Mouse (Mus musculus) intestine, embryonic 16.5 days (tissue): Measurements from ENCODE around the gene Slc25a22. TPM values are rescaled to one million over a fixed set of nuclear protein-coding genes. Genes with fewer than 3 reads are reported as not detected.

Experiments
- ATAC-seq: fragments of 200-750 bp; cut with Nextera tagmentation; 2 replicates; pipeline ENCODE4 v1.8.0; 2017; ENCODE audit warnings: moderate TSS enrichment, moderate library complexity
- H3K27ac ChIP-seq: fragments of 300-500 bp; sonication (generic); 2 replicates; pipeline ENCODE4 v1.5.1; 2014; ENCODE audit warnings: mild to moderate bottlenecking, low read length
- H3K27me3 ChIP-seq: fragments of 300-500 bp; sonication (generic); replicated peaks from 2 replicates; pipeline ENCODE4 v1.6.1; 2014; ENCODE audit warnings: low read length, control low read depth, mixed read lengths; ENCODE audit not compliant: control insufficient read depth, insufficient read depth
- H3K36me3 ChIP-seq: fragments of 300-500 bp; sonication (generic); 2 replicates; pipeline ENCODE4 v1.6.1; 2014; ENCODE audit warnings: low read length, control low read depth; ENCODE audit not compliant: control insufficient read depth, insufficient read depth
- H3K4me1 ChIP-seq: fragments of 300-500 bp; sonication (generic); 2 replicates; pipeline ENCODE4 v1.6.1; 2014; ENCODE audit warnings: low read length, control low read depth, mixed read lengths; ENCODE audit not compliant: control insufficient read depth, insufficient read depth
- H3K4me2 ChIP-seq: fragments of 300-500 bp; sonication (generic); 2 replicates; pipeline ENCODE4 v1.6.1; 2014; ENCODE audit warnings: low read depth, low read length, control low read depth
- H3K4me3 ChIP-seq: fragments of 300-500 bp; sonication (generic); 2 replicates; pipeline ENCODE4 v1.5.1; 2014; ENCODE audit warnings: mild to moderate bottlenecking, low read length
- H3K9ac ChIP-seq: fragments of 300-500 bp; sonication (generic); 2 replicates; pipeline ENCODE4 v1.6.1; 2014; ENCODE audit warnings: low read depth, low read length
- H3K9me3 ChIP-seq: fragments of 300-500 bp; sonication (generic); 2 replicates; pipeline ENCODE4 v1.6.1; 2016; ENCODE audit warnings: low read length, control low read depth; ENCODE audit not compliant: control insufficient read depth
- WGBS: fragments of 180-500 bp; shearing (Covaris S2); extraction: QIAGEN DNeasy Blood & Tissue Kit; methylation state at CpG from one replicate; pipeline ENCODE4 v1.1.7; 2014; 5-methylcytosine and 5-hydroxymethylcytosine counted together
- polyA plus RNA-seq: library from polyadenylated mRNA; unstranded; fragments of >200 nt; fragmentation: Nextera tagmentation; extraction: Ambion mirVana; gene quantifications from 2 replicates; pipeline ENCODE4 v1.2.1, GENCODE M21; 2015

The Slc25a22 gene
- polyA plus RNA-seq, 1 experiment from 2014 or later, result 34.6 TPM

GRCm38 (mm10) chr7:141439811-141440210 is 2.1 kb upstream of the Slc25a22 start:
- peaks cover 37% of the 10 kb centered on the region for H3K4me1 ChIP-seq
- ATAC-seq, result no peak
- no peaks in the 10 kb centered on the region for H3K9me3 ChIP-seq
- 95% methylated on average over 11 of the region's 11 CpGs for WGBS
- no peak overlapping the region for H3K4me3 ChIP-seq
- no peak overlapping the region for H3K27ac ChIP-seq
- no peaks in the 10 kb centered on the region for H3K27me3 ChIP-seq
- H3K4me2 ChIP-seq, result no peak overlapping the region
- no peak overlapping the region for H3K9ac ChIP-seq
- H3K36me3 ChIP-seq, result peaks cover 5% of the 10 kb centered on the region; the same call in 1 of the 2 replicates

DNA sequence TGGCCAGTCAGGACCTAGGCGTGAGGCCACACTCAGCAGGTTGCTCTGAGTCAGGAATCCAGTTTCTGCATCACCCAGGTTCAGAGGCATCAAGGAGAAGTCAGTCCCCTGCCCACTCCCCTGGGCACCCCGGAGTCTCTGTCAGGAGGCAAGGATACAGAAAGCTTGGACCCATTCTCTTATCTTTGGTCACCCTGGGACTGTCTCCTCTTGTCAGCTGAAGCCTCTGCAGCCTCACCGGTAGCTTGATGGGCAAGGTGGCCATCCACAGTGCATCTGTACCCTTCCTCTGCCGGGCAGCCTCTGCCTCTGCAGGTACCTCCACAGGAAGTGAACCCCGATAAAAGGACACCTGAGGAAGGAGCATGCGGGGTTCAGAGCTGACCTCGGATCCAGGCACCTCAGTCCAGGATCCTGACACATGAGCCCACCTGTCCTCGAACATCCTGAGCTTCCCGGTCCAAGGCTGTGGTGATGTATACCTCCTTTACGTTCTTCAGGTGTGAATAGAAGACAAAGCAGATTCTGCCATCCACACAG is 1.5 kb upstream of the Slc25a22 start:
- 95% methylated on average over 10 of the region's 10 CpGs for WGBS
- no peak for ATAC-seq
- peaks cover 42% of the 10 kb centered on the region for H3K4me1 ChIP-seq

GRCm38 (mm10) chr7:141438201-141438968 is 693 bp upstream of the Slc25a22 start:
- no peaks in the 10 kb centered on the region for H3K27me3 ChIP-seq
- ATAC-seq, result no peak
- peaks cover 9% of the 10 kb centered on the region for H3K36me3 ChIP-seq
- no peak overlapping the region for H3K4me3 ChIP-seq
- no peak overlapping the region for H3K4me2 ChIP-seq
- H3K9me3 ChIP-seq, result no peaks in the 10 kb centered on the region
- no peak overlapping the region; the same call in 1 of the 2 replicates for H3K9ac ChIP-seq
- no peak overlapping the region for H3K27ac ChIP-seq
- 90% methylated on average over 12 of the region's 12 CpGs for WGBS
- peaks cover 44% of the 10 kb centered on the region for H3K4me1 ChIP-seq

More for the DNA sequence above, 1.5 kb upstream of the Slc25a22 start:
- Histone ChIP-seq H3K9ac (no peak overlapping the region), H3K4me3 (no peak overlapping the region), H3K27ac (no peak overlapping the region), H3K4me2 (no peak overlapping the region), H3K36me3 (peaks cover 5% of the 10 kb centered on the region; the same call in 1 of the 2 replicates), H3K27me3 (no peaks in the 10 kb centered on the region), H3K9me3 (no peaks in the 10 kb centered on the region)

GRCm38 (mm10) chr7:141436523-141436892 is 1.2 kb downstream of the Slc25a22 start:
- Histone ChIP-seq H3K9ac (peak overlapping the region; percentile 85), H3K27ac (peak overlapping the region; percentile 43), H3K4me1 (peaks cover 31% of the 10 kb centered on the region), H3K4me2 (peak overlapping the region; percentile 94), H3K27me3 (no peaks in the 10 kb centered on the region), H3K4me3 (peak overlapping the region; percentile 75), H3K36me3 (peaks cover 15% of the 10 kb centered on the region), H3K9me3 (no peaks in the 10 kb centered on the region)
- ATAC-seq, result no peak
- 48% methylated on average over 2 of the region's 2 CpGs for WGBS

DNA sequence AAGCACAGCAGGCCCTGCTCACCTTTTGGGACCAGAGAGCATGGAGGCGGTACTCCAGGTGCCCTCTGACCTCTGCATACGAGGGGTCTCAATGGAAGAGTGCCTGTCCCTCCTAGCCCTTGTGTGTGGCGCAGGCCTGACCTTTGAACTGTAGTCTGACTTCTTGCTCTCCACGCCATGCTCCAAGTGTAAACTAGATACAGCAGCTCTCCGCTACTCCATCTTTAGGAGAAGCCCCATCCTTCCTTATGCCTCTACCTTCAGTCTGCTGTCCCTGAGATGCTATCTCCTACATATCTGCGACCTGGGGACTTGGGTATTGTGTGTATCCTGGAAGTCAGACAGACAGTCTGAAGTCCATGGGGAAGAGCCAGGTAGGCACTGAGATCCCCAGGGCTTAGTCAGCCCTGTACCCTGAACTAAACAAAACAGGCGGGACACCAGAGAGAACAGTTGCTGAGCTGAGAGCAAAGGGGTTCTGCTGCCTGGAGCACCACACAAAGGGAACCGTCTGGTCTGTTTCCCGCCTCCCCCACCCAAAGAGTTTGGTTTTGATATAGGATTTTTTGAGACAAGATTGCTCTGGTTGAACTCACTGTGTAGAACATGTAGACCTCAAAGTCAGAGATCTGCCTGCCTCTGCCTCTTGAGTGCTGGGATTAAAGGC is 1.7 kb downstream of the Slc25a22 start:
- ATAC-seq, result no peak
- Histone ChIP-seq H3K4me3 (no peak overlapping the region), H3K9ac (peak overlapping the region; percentile 85; the same call in 1 of the 2 replicates), H3K27me3 (no peaks in the 10 kb centered on the region), H3K36me3 (peaks cover 18% of the 10 kb centered on the region), H3K9me3 (no peaks in the 10 kb centered on the region), H3K4me1 (peaks cover 31% of the 10 kb centered on the region), H3K27ac (peak overlapping the region; percentile 48), H3K4me2 (peak overlapping the region; percentile 94)
- 73% methylated on average over 9 of the region's 9 CpGs for WGBS

DNA sequence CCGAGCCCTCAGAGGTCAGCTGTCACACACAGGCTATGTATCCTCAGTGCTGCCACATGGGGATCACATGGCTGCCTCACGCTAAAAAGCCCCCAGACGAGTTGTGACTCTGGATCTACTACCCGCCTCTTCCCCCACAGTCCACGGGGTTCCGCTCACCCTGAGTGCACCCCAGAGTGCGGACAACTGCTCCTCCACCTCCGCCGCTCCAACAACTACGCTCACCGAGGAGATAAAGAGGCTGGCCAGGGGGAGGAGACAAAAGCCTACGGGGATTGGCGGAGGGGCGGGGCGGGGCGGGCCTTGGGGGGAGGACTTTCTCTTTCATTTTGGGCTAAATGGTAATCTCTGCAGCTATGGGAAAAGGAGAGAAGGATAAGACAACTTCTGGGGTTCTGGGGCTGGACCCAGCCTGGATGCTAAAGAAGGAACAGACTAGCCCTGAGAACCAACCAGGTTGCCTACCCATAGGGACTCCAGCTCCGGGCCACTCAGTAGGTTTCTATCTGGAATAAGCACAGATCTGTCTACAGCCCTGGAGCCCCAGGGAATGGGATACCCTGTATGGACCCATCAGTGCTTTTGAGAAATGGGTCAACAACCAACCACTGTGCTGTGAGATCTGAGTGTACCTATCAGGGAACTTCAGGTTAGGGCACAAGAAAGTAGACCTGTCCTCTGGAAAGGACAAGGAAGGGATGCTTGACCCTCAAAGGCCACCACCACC is 2.4 kb downstream of the Slc25a22 start:
- H3K4me1 ChIP-seq, result peaks cover 33% of the 10 kb centered on the region
- H3K36me3 ChIP-seq, result peaks cover 25% of the 10 kb centered on the region
- 6% methylated on average over 17 of the region's 17 CpGs for WGBS
- peak overlapping the region; percentile 48 for H3K27ac ChIP-seq
- ATAC-seq, result peak; percentile 41
- H3K9ac ChIP-seq, result peak overlapping the region; percentile 66
- peak overlapping the region; percentile 53 for H3K4me3 ChIP-seq
- peak overlapping the region; percentile 85 for H3K4me2 ChIP-seq
- H3K9me3 ChIP-seq, result no peaks in the 10 kb centered on the region
- no peaks in the 10 kb centered on the region for H3K27me3 ChIP-seq

GRCm38 (mm10) chr7:141434464-141434863 is 3.2 kb downstream of the Slc25a22 start:
- peak overlapping the region; percentile 85 for H3K4me2 ChIP-seq
- no peak for ATAC-seq
- peak overlapping the region; percentile 66 for H3K9ac ChIP-seq
- H3K27ac ChIP-seq, result peak overlapping the region; percentile 5
- H3K9me3 ChIP-seq, result no peaks in the 10 kb centered on the region
- H3K4me3 ChIP-seq, result peak overlapping the region; percentile 53
- 19% methylated on average over 8 of the region's 8 CpGs for whole genome bisulfite sequencing
- peaks cover 40% of the 10 kb centered on the region for H3K4me1 ChIP-seq
- peaks cover 26% of the 10 kb centered on the region for H3K36me3 ChIP-seq
- H3K27me3 ChIP-seq, result no peaks in the 10 kb centered on the region

GRCm38 (mm10) chr7:141433517-141434400 is 3.9 kb downstream of the Slc25a22 start:
- no peak overlapping the region for H3K27ac ChIP-seq
- peak overlapping the region; percentile 66 for H3K9ac ChIP-seq
- H3K27me3 ChIP-seq, result no peaks in the 10 kb centered on the region
- peaks cover 26% of the 10 kb centered on the region for H3K36me3 ChIP-seq
- peak overlapping the region; percentile 85 for H3K4me2 ChIP-seq
- no peaks in the 10 kb centered on the region for H3K9me3 ChIP-seq
- peak overlapping the region; percentile 53 for H3K4me3 ChIP-seq
- WGBS, result 74% methylated on average over 15 of the region's 15 CpGs
- H3K4me1 ChIP-seq, result peaks cover 42% of the 10 kb centered on the region
- ATAC-seq, result no peak
